Mouse (Mus musculus): ENCODE measurements at regions not wholly inside any gene's neighbourhood (a gene's known extent, or its start where the extent isn't known, plus 50 kb on each side); places are given as distances from the start of the nearest gene placed in this dataset.

- DNase-seq (ENCODE audit: low spot score in 2 of 2): no peak
Observed at GRCm38 (mm10) chr4:105968324-105968723, 178.7 kb downstream of the Gm12728 start.

GRCm38 (mm10) chr4:105969628-105970027 is 180.0 kb downstream of the Gm12728 start:
- DNase-seq (ENCODE audit: low spot score in 2 of 2): peak in 1 of 2 experiments; percentile 8

DNA sequence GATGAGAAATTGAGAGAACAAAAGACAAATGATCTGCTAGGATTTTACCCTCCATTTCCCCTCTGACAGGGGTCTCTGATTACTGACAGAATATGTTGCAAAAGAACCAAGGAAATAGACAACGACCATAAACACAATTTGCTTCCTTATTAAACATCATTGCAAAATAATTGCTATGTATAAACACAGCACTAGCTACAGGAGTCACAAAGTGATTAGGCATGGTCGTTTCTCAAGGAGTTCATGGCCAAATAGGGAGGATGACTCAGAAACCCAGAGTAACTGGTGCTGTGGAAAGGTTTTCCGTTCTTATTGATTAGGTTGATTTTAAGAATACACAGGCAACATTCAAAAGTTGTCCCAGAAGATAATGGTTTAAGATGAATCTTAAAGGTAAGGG is 180.4 kb downstream of the Gm12728 start:
- no peak for DNase-seq (ENCODE audit: low spot score in 2 of 2)

DNA sequence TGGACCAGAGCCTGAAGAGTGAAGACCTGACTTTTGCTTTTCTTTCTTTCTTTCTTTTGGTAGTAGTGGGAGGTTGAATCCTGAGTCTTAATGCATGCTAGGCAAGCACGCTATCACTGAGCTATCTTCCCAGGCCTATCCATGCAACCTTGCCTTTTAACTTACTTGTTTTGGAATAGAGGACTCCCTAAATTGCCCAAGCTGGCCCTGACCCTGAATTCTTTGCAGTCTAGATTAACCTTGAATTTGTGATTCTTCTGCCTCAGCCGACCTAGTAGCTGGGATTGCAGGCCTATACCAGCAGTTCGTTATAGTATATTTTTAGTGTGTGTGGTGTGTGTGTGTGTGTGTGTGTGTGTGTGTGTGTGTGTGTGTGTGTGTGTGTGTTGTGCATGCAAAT is 183.1 kb downstream of the Gm12728 start:
- DNase-seq (ENCODE audit: low spot score in 2 of 2): no peak

DNA sequence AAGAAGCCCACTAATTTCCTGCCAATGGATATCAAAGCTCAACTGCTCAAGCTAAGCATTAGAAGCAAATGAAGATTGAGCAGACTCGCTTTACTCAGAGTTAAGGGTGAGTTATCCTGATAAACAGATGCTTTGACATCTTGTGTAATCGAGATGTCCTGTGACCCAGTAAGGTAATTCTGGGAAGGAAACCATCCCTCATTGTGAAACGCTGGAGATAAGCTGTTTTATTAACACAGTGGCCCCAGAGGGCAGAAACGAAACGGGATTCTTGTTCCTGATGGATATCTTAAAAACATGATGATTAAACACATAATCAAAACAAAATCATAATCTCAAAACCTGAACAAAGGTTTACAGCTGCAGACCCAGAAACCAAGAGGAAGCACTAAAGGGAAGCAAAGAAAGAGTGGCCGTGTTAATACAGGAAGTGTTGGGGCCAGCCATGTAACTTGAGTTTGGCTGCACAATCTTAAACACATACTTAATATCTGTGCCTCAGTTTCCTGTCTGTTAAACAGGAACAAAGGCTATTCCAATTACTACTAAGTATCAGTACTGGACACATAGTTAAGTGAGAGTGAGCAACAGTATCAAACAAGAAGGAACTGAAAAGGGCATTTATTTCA is 184.2 kb downstream of the Gm12728 start:
- DNase-seq (ENCODE audit: low spot score in 2 of 2): no peak

DNA sequence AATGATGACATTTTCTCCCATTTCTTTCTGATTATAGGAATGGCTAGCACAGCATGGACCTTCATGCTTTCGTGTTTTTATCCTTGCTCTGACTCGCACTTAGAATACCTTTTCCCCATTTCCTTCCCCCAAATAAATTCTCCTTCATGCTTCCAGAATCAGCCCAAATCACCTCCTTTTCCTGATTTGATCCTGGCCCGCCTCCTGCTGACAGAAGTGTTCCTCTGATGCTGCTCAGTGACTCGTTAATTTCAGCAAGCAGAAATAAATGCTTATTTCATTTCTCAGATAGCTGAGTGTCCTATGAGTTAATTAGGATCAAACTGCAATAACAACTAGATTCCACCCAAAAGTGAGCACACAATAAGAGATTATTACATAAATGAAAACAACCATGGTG is 185.3 kb downstream of the Gm12728 start:
- no peak for DNase-seq (ENCODE audit: low spot score in 2 of 2)

GRCm38 (mm10) chr4:105979048-105979447 is 189.4 kb downstream of the Gm12728 start:
- DNase-seq (ENCODE audit: low spot score in 2 of 2): no peak

DNA sequence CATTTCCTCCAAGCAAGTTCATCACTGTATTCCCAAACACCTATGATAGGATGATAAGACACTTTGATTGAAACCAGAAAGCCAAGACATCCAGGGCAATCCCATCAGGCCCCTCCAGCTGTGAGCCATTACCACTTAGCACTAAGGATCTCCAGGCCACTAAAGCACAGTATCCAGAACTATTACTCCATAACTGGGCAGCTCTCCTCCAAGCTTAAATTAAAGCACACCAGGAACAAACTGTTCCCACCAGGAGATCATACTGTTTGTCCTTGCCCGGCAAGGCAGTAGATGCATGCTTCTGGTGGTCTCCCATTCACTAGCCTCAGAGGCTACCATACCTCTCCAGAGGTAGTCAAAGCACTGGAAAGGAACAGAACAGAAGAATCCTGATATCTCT is 193.3 kb downstream of the Gm12728 start:
- DNase-seq (ENCODE audit: low spot score in 2 of 2): no peak

- DNase-seq (ENCODE audit: low spot score in 2 of 2): no peak
Observed at GRCm38 (mm10) chr4:105987963-105988602, 198.4 kb downstream of the Gm12728 start.

DNA sequence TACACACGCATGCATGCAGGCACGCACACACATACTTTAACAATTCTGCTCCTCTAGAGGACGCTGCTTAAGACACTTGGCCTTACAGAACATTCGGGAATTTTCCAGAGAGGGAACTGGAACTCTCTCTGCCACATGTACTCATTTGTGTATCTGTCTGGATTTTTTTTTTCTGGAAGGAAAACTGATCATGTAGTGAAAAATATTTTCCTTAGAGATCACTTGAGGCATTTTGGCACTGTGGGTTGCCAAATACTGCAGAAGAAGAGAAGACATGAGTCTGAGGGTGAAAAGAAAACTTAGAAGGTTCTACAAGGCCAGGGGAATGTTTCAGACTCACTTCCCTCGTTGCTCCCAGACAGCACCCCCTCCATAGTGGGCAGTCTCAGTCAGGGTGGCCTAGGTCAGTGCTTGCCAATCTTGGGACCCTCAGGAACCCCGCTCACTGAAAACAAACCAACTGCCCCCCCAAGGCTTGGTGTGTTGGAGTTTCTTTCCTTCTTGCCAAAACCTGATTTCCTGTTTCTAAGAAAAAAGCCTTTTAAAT is 203.0 kb downstream of the Gm12728 start:
- DNase-seq (ENCODE audit: low spot score in 2 of 2): no peak

DNA sequence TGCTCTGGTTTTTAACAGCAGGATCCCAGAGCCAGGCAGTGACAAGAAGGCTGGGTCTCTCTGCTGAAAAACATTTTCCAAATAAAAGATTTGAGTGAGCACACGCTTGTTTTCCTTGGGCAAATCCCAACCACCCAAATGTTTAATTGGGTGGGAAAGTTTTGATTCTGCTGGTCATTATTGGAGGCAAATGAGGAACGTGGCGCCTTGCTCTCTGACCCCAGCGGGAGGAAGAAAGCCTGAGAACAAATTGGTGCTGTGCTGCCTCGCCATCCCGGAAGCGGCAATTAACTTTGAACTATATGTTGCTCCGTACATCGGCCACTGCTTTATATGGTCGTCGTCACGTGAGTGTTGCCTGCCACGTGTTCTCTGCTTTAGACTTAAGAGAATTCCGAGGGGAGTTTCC is 204.7 kb downstream of the Gm12728 start:
- DNase-seq (ENCODE audit: low spot score in 2 of 2): no peak

DNA sequence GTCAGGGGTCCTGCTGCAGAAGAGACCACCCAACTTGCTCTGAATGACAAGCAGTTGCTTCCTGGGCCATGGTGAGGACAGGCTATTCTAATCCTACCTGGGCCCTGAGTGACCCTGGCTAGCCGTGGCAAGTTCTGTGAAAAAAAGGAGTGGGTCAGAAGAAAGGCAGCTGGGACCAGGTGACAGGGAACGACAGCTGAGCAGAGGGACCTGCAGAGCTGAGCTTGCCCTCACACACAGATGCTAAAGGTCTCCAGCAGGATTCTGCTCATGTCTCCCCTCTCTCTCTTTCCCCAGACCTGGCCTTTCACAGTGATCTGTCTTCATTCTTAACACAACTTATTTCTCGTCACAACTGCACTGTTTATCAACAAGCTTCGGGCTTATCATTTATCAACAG is 206.4 kb downstream of the Gm12728 start:
- DNase-seq (ENCODE audit: low spot score in 2 of 2): no peak

DNA sequence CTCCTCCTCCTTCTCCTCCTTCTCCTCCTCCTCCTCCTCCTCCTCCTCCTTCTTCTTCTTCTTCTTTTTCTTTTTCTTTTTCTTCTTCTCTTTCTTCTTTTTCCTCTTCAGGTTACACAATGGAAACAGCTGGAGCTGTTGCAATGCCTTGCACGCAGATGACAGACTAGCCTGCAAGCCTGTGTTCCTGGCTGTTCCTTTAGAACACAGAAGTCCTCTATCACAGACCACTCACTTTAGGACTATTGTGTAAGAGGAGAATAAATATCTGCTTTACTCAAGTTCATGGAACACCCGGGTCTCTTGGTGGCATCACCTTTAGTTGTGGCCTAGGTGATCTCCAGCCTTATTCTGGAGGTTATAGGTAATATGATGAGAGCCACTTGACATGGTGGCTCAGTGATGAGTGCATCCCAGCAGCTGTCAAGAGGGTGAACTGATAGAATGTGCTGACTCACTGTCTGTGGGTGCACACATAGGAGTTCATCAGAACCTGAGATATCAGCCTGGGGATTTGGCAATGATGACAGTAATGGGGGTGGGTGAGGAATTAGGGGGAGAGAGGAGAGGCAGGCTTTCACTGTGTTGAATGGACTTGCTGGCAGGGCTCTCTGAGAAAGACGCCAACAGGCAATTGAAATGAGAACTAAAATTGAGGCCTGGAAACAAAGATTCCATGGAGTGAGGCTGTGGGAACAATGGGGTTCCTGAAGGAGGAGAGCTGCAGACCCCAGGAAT is 207.4 kb downstream of the Gm12728 start:
- no peak for DNase-seq (ENCODE audit: low spot score in 2 of 2)

DNA sequence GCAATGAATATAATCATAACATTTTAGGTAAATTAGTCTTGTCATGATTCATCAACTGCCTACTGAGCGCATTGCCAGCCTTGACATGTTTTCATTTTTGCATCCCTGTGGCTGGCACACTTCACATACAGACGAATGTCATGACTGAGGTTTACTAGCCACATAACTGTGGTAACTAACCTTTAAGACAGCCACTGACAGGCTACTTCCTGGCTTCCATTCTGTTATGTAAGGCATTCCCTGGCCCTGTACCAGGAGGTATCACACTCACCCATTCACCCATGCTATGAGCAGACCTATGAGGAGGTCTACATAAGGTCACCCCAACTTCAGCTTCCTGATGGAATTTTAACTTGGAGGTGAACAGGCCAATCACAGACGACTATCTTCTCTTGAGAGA is 212.8 kb downstream of the Gm12728 start:
- no peak for DNase-seq (ENCODE audit: low spot score in 2 of 2)

GRCm38 (mm10) chr4:106005936-106006335 is 216.3 kb downstream of the Gm12728 start:
- no peak for DNase-seq (ENCODE audit: low spot score in 2 of 2)

DNA sequence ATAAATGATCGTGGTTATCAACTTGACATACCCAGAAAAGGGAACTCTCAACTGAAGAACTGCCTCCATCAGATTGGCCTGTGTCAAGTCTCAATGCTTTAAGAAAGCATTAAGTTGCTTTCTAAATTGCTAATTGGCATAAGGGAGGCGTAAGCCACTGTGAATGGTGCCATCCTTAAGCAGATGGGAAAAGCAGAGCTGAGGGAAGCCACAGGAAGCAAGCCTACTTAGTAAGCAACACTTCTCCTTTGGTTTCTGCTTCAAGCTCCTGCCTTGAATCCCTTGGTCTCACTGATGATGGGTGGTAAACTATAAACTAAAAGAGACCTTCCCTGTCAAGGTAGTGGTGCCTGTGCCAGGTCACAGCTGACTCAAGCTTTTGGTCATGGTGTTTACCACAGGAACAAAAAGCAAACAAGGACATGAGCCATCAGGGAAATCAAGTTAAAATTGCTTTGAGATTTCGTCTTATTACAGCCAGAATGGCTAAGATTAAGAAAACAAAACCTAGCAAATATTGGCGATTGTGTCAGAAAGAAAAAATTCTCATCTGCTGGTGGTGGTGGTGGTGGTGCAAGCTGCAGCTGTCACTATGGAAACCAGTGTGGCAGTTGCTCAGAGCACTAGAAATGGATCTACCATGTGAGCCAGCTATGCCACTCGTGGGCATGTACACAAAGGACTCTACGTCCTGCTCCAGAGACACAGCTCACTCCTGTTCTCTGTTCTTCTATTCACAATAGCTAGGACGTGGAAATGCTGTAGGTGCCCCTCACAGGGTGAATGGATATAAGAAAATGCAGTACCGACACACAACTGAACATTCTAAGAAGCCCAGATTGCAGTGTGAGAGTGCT is 217.9 kb downstream of the Gm12728 start:
- no peak for DNase-seq (ENCODE audit: low spot score in 2 of 2)

GRCm38 (mm10) chr4:106017065-106017646 is 227.5 kb downstream of the Gm12728 start:
- no peak for DNase-seq (ENCODE audit: low spot score in 2 of 2)

GRCm38 (mm10) chr4:106018936-106019335 is 229.3 kb downstream of the Gm12728 start:
- no peak for DNase-seq (ENCODE audit: low spot score in 2 of 2)

GRCm38 (mm10) chr4:106020338-106020737 is 230.7 kb downstream of the Gm12728 start:
- DNase-seq (ENCODE audit: low spot score in 2 of 2): no peak

- DNase-seq (ENCODE audit: low spot score in 2 of 2): no peak
Observed at GRCm38 (mm10) chr4:106024591-106024990, 234.9 kb downstream of the Gm12728 start.
